Mouse (Mus musculus) embryonic facial prominence, embryonic 15.5 days (tissue): Measurements from ENCODE around the gene Mgll. TPM values are rescaled to one million over a fixed set of nuclear protein-coding genes. Genes with fewer than 3 reads are reported as not detected.

Source experiments
- ATAC-seq: fragments of 200-750 bp; cut with Nextera tagmentation; 2 replicates; pipeline ENCODE4 v1.8.0; 2017; ENCODE audit warnings: low read depth, moderate TSS enrichment; ENCODE audit not compliant: insufficient number of reproducible peaks, low FRiP score, low TSS enrichment
- H3K27ac ChIP-seq: fragments of 300-500 bp; sonication (generic); replicated peaks from 2 replicates; pipeline ENCODE4 v1.5.1; 2015; ENCODE audit warnings: mild to moderate bottlenecking, inconsistent platforms
- H3K27me3 ChIP-seq: fragments of 300-500 bp; sonication (generic); 2 replicates; pipeline ENCODE4 v1.6.1; 2015; ENCODE audit warnings: inconsistent platforms
- H3K36me3 ChIP-seq: fragments of 300-500 bp; sonication (generic); 2 replicates; pipeline ENCODE4 v1.6.1; 2015; ENCODE audit warnings: mild to moderate bottlenecking, inconsistent platforms
- H3K4me1 ChIP-seq: fragments of 300-500 bp; sonication (generic); 2 replicates; pipeline ENCODE4 v1.6.1; 2015; ENCODE audit warnings: inconsistent platforms
- H3K4me2 ChIP-seq: fragments of 300-500 bp; sonication (generic); replicated peaks from 2 replicates; pipeline ENCODE4 v1.6.1; 2015; ENCODE audit warnings: mild to moderate bottlenecking, inconsistent platforms
- H3K4me3 ChIP-seq: fragments of 300-500 bp; sonication (generic); replicated peaks from 2 replicates; pipeline ENCODE4 v1.5.1; 2015; ENCODE audit warnings: mild to moderate bottlenecking, inconsistent platforms
- H3K9ac ChIP-seq: fragments of 300-500 bp; sonication (generic); 2 replicates; pipeline ENCODE4 v1.6.1; 2015; ENCODE audit warnings: inconsistent platforms
- H3K9me3 ChIP-seq: fragments of 300-500 bp; sonication (generic); replicated peaks from 2 replicates; pipeline ENCODE4 v1.6.1; 2016; ENCODE audit warnings: inconsistent platforms
- WGBS: fragments of 180-500 bp; shearing (Covaris S2); methylation state at CpG from one replicate; pipeline ENCODE4 v1.1.7; 2015; 5-methylcytosine and 5-hydroxymethylcytosine counted together
- polyA plus RNA-seq: library from polyadenylated mRNA; unstranded; fragments of >200 nt; fragmentation: Nextera tagmentation; extraction: Ambion mirVana; gene quantifications from 2 replicates; pipeline ENCODE4 v1.2.1, GENCODE M21; 2015

The Mgll gene
- polyA plus RNA-seq, 1 experiment from 2014 or later = 28.7 TPM

DNA sequence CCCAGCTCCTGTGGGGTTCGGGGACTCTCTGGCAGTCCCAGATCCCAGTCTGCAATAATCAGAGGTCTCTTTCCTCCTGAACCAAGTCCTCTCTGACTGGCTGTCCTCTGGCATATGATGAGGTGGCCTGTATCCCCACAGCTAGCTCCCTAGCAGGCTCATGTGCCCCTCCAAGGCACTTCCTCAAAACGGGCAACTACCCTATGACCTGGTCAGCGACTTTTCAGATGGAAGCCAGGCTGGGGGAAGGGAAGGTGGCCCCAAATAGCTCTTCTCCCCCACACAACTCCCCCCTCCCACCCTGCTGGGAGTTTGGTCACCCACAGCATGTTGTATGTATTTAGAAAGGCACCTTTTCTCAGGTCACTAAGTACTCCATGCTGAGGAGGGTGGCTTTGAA, 101.9 kb downstream of the Mgll start:
- Histone ChIP-seq H3K27ac (no peak overlapping the region; the same call in 1 of the 2 replicates), H3K27me3 (no peaks in the 10 kb centered on the region), H3K9ac (no peak overlapping the region), H3K4me3 (no peak overlapping the region), H3K36me3 (no peaks in the 10 kb centered on the region), H3K9me3 (no peaks in the 10 kb centered on the region), H3K4me1 (peaks cover 18% of the 10 kb centered on the region), H3K4me2 (no peak overlapping the region)
- 42% methylated on average over 3 of the region's 3 CpGs for WGBS
- no peak for ATAC-seq

DNA sequence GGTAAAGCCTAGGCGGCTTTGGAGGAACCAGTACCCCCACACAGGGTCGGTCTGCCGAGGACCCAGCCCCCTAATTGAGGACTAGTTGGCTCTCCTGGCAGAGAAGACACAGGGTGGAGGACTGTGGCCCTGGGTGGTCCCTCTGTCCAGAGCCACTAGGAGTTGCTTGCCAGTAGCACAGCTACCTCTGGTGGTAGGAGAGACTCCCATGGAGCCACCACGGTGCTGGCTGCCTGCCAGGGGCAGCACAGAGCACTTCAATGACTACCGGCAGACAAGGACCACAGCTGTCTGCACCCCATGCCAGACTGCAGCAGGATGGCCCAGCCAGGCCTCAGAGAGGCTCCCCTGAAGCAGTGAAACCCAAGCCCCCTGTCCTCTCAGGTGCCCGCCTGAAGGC, 102.3 kb downstream of the Mgll start:
- Histone ChIP-seq H3K4me3 (no peak overlapping the region), H3K27ac (no peak overlapping the region), H3K4me1 (peaks cover 22% of the 10 kb centered on the region), H3K36me3 (no peaks in the 10 kb centered on the region), H3K9me3 (no peaks in the 10 kb centered on the region), H3K4me2 (no peak overlapping the region), H3K27me3 (no peaks in the 10 kb centered on the region), H3K9ac (no peak overlapping the region)
- 27% methylated on average over 6 of the region's 6 CpGs for WGBS
- ATAC-seq = peak; percentile 43

DNA sequence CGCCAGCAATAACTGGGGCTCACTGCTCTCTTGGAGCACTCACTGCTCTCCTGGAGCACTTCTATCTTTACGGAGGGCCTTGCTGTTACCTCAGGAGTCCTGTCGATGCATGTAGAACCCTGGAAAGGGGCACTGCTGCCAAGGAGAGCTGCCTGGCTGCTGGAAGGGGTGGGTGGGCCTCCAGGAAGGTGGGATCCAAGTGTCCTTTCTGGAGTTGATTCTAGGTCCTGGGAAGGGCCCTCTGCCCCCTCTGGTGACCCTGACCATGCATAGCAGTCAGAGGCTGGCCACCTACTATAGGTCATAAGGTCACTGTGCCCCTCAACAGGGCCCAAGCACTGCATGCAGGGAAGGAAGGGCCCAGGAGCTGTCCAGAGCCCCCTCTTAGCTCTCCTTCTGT, 102.8 kb downstream of the Mgll start:
- Histone ChIP-seq H3K4me3 (no peak overlapping the region), H3K4me1 (peaks cover 22% of the 10 kb centered on the region), H3K9ac (no peak overlapping the region), H3K4me2 (no peak overlapping the region), H3K9me3 (no peaks in the 10 kb centered on the region), H3K36me3 (no peaks in the 10 kb centered on the region), H3K27me3 (no peaks in the 10 kb centered on the region), H3K27ac (no peak overlapping the region)
- WGBS = 72% methylated on average over 3 of the region's 3 CpGs
- ATAC-seq = no peak

DNA sequence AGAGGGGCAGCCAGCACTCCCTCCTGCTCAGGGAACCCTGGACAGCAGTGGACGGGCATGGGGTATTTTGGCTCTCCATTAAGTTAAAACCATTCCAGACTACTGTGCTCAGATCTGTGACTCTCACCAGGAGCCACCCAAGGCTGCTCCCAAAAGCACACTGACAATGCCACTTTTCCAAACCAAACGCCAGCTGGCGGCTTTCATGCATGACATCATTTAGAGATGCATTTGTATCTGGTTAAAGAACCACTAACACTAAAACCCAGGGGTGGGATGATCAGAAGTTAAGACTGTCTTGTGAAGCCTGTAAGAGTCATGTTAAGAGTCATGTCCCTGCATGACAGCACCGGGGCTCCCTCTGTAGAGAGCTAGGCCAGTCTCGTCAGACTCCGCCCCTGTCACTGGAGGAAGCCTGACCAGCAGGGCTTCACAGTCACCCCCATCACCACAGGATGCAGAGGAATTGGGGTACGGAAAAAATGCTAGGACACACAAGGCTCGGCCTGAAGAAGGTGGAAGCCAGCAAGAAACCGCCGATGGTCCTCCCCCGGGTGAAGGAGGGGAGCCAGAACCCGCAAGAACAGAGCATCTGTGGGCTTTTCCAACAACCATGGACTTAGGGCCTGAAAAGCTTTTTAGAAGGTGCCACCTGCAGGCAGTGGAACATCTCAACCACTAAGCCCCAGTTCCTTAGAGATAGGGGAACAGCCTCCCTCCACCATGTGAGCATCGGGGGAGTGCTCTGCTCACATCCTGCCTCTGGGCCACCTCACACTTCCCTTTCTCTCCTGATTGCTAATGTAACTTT, 103.4 kb downstream of the Mgll start:
- Histone ChIP-seq H3K9ac (no peak overlapping the region), H3K27me3 (no peaks in the 10 kb centered on the region), H3K4me3 (no peak overlapping the region), H3K36me3 (no peaks in the 10 kb centered on the region), H3K27ac (no peak overlapping the region), H3K4me1 (peaks cover 22% of the 10 kb centered on the region), H3K4me2 (no peak overlapping the region), H3K9me3 (no peaks in the 10 kb centered on the region)
- 59% methylated on average over 13 of the region's 13 CpGs for WGBS
- ATAC-seq = no peak

DNA sequence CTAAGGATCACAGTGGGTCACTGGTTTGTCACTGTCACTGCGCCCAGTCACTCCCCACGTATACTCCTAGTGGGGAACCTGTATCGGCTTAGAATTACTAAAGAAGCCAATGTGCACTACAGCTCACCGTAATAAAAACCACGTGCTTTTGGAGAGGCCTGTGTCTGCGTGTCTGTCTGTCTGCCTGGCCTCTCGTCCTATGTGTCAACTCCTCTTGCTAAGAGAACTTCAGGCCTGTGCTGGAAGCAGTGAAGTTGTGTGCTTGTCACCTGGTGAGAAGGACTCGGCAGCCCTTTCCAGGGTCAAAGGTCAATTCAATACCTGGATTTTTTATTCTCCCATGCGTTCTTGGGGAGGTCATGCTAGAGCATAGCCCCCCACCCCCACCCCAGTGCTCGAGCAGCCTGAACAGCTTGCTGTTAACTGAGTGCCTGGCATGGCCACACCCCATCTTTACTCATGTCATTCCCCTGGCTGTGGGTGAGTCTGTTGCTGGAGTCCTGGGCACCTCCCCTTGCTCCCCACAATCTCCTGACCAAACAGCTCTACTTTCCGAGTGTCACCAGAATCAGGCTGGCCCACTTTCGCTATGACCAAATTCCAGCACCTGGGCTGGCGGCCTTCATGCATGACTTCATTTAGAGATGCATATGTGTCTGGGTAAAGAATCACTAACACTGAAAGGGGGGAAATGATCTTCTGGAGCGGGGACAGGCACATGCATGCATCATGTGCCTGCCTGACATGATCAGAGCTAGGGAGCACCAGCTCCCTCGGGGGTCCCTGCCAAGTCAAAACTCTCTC, 104.2 kb downstream of the Mgll start:
- WGBS = 59% methylated on average over 15 of the region's 15 CpGs
- no peak for ATAC-seq
- H3K9me3 ChIP-seq = no peaks in the 10 kb centered on the region

DNA sequence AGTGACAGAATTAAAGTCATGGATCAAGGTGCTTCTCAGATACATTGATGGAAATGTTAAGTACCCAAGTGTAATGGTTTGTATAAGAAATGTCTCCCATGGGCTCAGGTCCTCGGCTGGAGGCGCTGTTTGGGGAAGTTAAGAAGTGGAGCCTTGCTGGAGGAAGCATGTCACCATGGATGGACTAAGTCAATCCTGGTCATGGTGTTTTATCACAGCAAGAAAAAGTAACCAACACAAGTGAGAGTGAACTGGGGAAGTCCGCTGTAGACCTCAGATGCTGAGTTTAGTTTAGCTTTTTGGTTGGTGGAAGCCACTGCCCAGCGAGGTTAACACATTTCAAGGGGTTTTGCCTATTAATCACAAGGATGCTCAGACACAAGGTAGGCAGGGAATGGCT, 105.4 kb downstream of the Mgll start:
- WGBS = 87% methylated on average over 4 of the region's 4 CpGs
- ATAC-seq = no peak
- H3K27ac ChIP-seq = no peak overlapping the region
- no peak overlapping the region for H3K4me2 ChIP-seq
- no peaks in the 10 kb centered on the region for H3K27me3 ChIP-seq
- H3K4me3 ChIP-seq = no peak overlapping the region
- no peaks in the 10 kb centered on the region for H3K9me3 ChIP-seq
- H3K36me3 ChIP-seq = no peaks in the 10 kb centered on the region
- H3K4me1 ChIP-seq = peaks cover 22% of the 10 kb centered on the region
- H3K9ac ChIP-seq = no peak overlapping the region

More for the DNA sequence above, 104.2 kb downstream of the Mgll start:
- Histone ChIP-seq H3K9ac (no peak overlapping the region), H3K4me3 (no peak overlapping the region), H3K4me2 (no peak overlapping the region), H3K27me3 (no peaks in the 10 kb centered on the region), H3K4me1 (peaks cover 22% of the 10 kb centered on the region), H3K36me3 (no peaks in the 10 kb centered on the region), H3K27ac (no peak overlapping the region)

DNA sequence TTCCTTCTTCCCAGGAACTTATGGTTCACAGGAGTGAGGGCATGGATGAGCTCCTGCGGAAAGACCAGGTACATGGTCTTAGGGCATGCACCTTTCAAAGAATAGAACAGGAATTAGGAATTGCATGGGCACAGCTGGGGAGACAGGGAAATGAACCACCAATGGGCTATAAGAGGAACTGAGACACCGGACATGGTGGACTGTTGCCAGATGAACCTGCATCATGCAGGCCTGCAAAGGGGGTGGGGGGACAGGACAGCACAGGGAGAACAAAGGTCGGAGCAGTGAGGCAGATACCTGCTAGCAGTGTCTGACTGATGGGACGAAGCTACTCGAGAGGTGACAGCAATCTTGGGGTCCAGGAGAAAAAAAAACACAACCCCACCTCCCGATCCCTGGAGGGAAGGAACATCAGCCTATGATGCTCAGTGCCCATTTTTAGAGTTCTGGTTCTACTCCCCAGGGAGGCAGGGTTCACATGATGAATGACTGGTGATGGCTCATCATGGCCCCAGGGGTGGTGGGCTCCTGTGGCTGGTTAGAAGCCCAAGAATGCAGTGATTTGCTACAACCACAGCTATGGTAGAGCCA, 106.0 kb downstream of the Mgll start:
- H3K27ac ChIP-seq = no peak overlapping the region
- ATAC-seq = no peak
- 84% methylated on average over 6 of the region's 6 CpGs for WGBS

DNA sequence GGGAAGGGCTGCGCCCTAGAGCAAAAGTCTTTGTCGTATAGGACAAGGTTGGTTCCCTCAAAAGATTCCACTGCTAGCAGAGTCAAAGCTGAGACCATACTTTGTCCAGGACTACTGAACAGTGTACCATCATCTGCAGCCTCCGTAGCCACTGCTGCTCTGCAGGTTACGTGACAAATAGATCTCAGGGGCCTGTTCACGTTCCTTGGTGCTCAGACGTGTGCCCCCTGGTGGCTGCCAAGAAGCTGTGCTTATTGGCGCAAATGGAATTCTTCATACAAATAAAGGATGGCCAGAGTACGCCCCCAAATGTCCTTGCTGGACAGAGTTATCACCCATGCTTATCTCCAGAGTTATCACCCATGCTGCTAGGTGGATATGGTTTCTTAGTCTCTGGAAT, 107.2 kb downstream of the Mgll start:
- Histone ChIP-seq H3K9me3 (no peaks in the 10 kb centered on the region), H3K4me1 (peaks cover 17% of the 10 kb centered on the region), H3K4me2 (no peak overlapping the region), H3K27me3 (no peaks in the 10 kb centered on the region), H3K27ac (no peak overlapping the region), H3K36me3 (peaks cover 14% of the 10 kb centered on the region), H3K4me3 (no peak overlapping the region), H3K9ac (no peak overlapping the region)
- ATAC-seq = 0 out of 2 replicates have a peak, but pooled peaks have one; percentile 20
- 22% methylated on average over 8 of the region's 8 CpGs for WGBS

More for the DNA sequence above, 106.0 kb downstream of the Mgll start:
- no peak overlapping the region for H3K4me2 ChIP-seq
- no peaks in the 10 kb centered on the region for H3K27me3 ChIP-seq
- H3K36me3 ChIP-seq = peaks cover 3% of the 10 kb centered on the region; the same call in 1 of the 2 replicates
- H3K4me1 ChIP-seq = peaks cover 22% of the 10 kb centered on the region
- no peaks in the 10 kb centered on the region for H3K9me3 ChIP-seq
- no peak overlapping the region for H3K9ac ChIP-seq
- no peak overlapping the region for H3K4me3 ChIP-seq

DNA sequence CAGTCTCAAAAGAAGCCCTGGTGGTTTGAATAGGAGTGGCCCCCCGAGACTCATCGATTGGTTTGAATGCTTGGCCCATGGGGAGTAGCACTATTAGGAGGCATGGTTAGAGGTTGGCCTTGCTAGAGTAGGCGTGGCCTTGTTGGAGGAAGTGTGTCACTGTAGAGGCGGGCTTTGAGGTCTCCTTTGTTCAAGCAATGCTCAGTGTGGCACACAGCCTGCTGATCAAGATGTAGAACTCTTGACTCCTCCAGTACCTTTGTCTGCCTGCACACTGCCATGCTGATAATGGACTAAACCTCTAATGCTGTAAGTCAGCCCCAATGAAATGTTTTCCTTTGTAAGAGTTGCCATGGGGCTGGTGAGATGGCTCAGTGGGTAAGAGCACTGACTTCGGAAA, 108.5 kb downstream of the Mgll start:
- Histone ChIP-seq H3K4me2 (no peak overlapping the region), H3K36me3 (peaks cover 25% of the 10 kb centered on the region), H3K9ac (no peak overlapping the region), H3K27me3 (no peaks in the 10 kb centered on the region), H3K4me3 (no peak overlapping the region), H3K4me1 (peaks cover 5% of the 10 kb centered on the region), H3K27ac (no peak overlapping the region), H3K9me3 (no peaks in the 10 kb centered on the region)
- ATAC-seq = peak; percentile 50; the same call in 1 of the 2 replicates
- WGBS = 76% methylated on average over 5 of the region's 5 CpGs

DNA sequence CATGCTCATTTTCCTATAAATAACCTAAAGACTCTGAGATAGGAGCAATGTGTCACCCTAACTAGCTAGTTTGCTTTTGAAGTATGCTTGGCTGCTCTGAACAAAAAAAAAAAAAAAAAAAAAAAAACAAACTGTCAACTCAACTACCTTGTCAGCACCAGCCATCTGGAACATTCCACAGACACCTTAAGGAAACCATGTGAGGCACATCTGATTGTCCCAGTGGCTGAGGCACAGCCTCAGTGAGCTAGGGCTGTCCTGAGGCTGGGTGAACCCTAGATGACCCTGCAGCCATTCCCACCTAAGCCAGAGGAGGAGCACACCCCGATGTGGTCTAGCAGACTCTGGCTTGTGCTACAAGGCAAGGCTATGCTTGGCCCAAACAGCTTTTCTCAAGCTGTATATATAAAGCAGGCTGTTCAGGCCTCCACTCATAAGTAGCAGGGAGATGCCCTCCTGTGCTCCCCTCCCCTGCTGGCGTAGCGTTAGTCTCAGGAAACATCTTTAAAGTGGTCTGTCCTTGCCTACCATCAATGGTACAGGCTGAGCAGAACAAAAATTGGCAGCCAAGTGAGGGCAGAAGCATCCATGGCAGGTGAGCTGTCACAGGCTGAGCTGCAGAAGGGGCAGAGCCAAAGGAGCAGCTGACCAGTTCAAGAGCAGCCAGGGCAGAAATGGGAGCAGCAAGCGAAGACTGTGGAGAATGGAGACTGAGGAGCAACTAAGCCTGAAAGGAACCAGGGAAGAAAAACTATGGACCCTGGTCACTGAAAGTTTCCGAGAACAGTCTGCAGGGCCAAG, 109.3 kb downstream of the Mgll start:
- Histone ChIP-seq H3K4me2 (no peak overlapping the region), H3K4me3 (no peak overlapping the region), H3K36me3 (peaks cover 34% of the 10 kb centered on the region), H3K27me3 (no peaks in the 10 kb centered on the region), H3K9me3 (no peaks in the 10 kb centered on the region), H3K4me1 (0 out of 2 replicates have a peak, but pooled peaks cover 3% of the 10 kb centered on the region), H3K27ac (no peak overlapping the region), H3K9ac (no peak overlapping the region)
- no peak for ATAC-seq
- WGBS = 84% methylated on average over 5 of the region's 5 CpGs
